Mouse (Mus musculus): ENCODE measurements around the gene Ccdc167. TPM values are rescaled to one million over a fixed set of nuclear protein-coding genes. Genes with fewer than 3 reads are reported as not detected.

The Ccdc167 gene
- polyA plus RNA-seq, 1 experiment from 2014 or later: 12.0 TPM

DNA sequence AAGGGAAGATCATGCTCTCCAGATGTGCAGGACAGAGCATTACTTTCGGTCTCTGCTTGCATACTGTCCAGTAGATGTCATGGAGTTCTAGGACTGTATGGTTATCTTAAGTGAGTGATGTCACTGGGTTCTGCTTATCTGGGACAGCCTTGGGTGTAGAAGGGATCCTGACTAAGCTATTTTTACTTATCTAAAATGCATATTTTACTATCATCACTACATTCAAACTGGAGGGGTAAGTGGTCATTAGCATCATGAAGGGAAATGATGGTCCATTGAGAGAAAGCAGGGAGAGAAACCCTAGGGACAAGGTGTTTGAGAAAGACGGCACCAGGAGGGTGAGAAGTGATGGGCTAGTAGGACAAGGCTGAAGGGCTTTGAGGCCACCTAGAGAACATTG lies 58.6 kb downstream of the Ccdc167 start:
- peaks cover 9% of the 10 kb centered on the region for H3K4me1 ChIP-seq (replicated peaks)
- H3K27me3 ChIP-seq: no peaks in the 10 kb centered on the region
- no peak overlapping the region for H3K4me2 ChIP-seq (replicated peaks)
- no peak overlapping the region for H3K9ac ChIP-seq (replicated peaks)
- no peak overlapping the region for H3K27ac ChIP-seq
- no peak overlapping the region for H3K4me3 ChIP-seq (replicated peaks)
- 87% methylated on average over 2 of the region's 2 CpGs for WGBS
- no peaks in the 10 kb centered on the region for H3K9me3 ChIP-seq
- H3K36me3 ChIP-seq: no peaks in the 10 kb centered on the region
- ATAC-seq: no peak

DNA sequence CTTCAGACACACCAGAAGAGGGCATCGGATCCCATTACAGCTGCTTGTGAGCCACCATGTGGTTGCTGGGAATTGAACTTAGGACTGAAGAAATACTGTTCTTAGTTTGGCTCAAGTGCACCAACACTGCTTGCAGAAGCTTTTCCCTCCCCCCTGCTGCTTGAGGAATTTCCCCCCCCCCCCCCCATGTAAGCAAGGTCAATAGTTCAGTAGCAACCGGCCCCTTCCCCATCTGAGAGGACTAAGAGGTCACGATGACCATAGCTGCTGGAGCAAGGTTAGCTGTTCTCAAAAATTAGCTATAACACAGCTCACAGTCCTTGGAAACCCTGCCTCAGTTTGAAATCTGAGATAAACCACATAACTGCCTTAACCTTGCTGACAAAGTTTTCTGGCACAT lies 74.6 kb downstream of the Ccdc167 start:
- Histone ChIP-seq H3K4me3 (replicated peaks) (no peak overlapping the region), H3K9me3 (no peaks in the 10 kb centered on the region), H3K27ac (no peak overlapping the region), H3K4me1 (replicated peaks) (peaks cover 3% of the 10 kb centered on the region; the same call in 1 of the 2 replicates), H3K36me3 (peaks cover 63% of the 10 kb centered on the region), H3K27me3 (no peaks in the 10 kb centered on the region), H3K4me2 (replicated peaks) (no peak overlapping the region), H3K9ac (replicated peaks) (no peak overlapping the region)
- no peak for ATAC-seq
- WGBS: 59% methylated on average over 3 of the region's 3 CpGs

DNA sequence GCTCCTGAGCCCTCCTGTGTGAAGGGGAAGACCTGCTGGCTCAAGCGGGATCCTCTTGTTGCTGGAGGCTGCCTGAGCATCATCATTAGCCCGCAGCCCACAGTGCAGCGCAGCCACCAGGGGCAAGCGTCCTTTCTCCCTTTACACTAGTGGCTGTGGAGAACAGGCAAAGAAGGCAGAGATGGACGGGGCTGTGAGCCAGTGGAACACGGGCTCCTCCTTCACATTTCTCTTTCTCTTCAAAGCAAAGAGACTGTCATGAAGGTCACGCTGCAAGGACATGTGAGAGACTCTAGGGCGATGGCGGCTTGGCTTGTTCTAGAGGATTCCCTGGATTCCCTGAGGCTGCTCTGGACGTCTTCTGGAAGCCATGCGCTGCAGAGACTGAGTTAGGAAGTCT lies 75.9 kb downstream of the Ccdc167 start:
- no peaks in the 10 kb centered on the region for H3K9me3 ChIP-seq
- ATAC-seq: no peak
- no peak overlapping the region for H3K27ac ChIP-seq
- H3K4me3 ChIP-seq (replicated peaks): no peak overlapping the region
- H3K9ac ChIP-seq (replicated peaks): no peak overlapping the region
- peaks cover 70% of the 10 kb centered on the region for H3K36me3 ChIP-seq
- WGBS: 95% methylated on average over 11 of the region's 11 CpGs
- H3K27me3 ChIP-seq: no peaks in the 10 kb centered on the region
- H3K4me2 ChIP-seq (replicated peaks): no peak overlapping the region
- H3K4me1 ChIP-seq (replicated peaks): peaks cover 3% of the 10 kb centered on the region; the same call in 1 of the 2 replicates

DNA sequence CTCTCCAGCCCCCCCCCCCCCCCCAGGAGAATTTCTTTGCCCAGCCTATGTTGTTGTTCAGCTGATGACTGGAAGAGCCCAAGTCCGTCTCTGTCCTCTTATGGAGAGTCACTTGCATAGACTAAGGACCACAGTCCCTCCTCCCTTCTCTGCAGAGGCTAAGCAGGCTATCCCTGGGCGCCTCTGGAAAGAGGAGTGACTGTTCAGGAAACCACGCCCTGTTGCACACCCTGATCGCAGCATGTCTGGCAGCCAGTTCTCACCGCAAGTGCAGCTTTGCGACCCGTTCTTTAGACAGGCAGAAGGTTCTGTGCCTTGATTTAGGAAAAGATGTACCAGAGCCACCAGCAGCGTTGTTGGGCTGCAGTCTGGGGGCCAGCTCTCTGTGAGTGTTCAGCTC lies 78.9 kb downstream of the Ccdc167 start:
- H3K9me3 ChIP-seq: no peaks in the 10 kb centered on the region
- no peak for ATAC-seq
- H3K27ac ChIP-seq: no peak overlapping the region
- peaks cover 97% of the 10 kb centered on the region for H3K36me3 ChIP-seq
- H3K4me1 ChIP-seq (replicated peaks): 0 out of 2 replicates have a peak, but pooled peaks cover 3% of the 10 kb centered on the region
- no peak overlapping the region for H3K4me2 ChIP-seq (replicated peaks)
- 91% methylated on average over 8 of the region's 8 CpGs for WGBS
- no peak overlapping the region for H3K9ac ChIP-seq (replicated peaks)
- no peak overlapping the region for H3K4me3 ChIP-seq (replicated peaks)
- no peaks in the 10 kb centered on the region for H3K27me3 ChIP-seq

DNA sequence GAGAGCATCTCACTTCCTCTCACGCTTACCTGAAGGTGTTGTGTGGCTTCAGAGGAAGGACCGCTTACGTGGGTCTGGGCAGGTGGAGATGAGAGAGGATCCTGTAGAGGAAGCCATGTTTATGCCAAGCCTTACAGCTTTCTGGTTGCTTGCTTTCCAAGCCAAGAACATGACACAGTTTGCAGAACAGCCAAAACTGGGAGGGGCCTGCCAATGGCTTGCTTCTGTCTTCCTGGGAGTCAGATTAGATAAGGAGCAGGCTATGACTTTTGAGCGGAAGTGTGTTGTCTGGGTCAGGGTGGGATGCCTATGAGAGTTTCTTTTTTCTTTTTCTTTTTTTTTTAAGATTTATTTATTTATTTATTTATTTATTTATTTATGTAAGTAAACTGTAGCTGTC lies 79.5 kb downstream of the Ccdc167 start:
- H3K27ac ChIP-seq: no peak overlapping the region
- WGBS: 97% methylated on average over 4 of the region's 4 CpGs
- no peak for ATAC-seq
- peaks cover 96% of the 10 kb centered on the region for H3K36me3 ChIP-seq
- no peaks in the 10 kb centered on the region for H3K9me3 ChIP-seq
- no peak overlapping the region for H3K4me3 ChIP-seq (replicated peaks)
- H3K9ac ChIP-seq (replicated peaks): no peak overlapping the region
- 0 out of 2 replicates have a peak, but pooled peaks cover 3% of the 10 kb centered on the region for H3K4me1 ChIP-seq (replicated peaks)
- H3K27me3 ChIP-seq: no peaks in the 10 kb centered on the region
- H3K4me2 ChIP-seq (replicated peaks): no peak overlapping the region

Other genes starting within 250 kb of the Ccdc167 start
- gene Pim1, start 226.3 kb downstream of the Ccdc167 start, polyA plus RNA-seq (2015; fragmentation: Nextera tagmentation; extraction: Ambion mirVana): 13.4 and 15.4 TPM in 2 replicates
- not detected in 2 replicates for gene Gm17657, start 167.4 kb downstream of the Ccdc167 start, polyA plus RNA-seq (2015; fragmentation: Nextera tagmentation; extraction: Ambion mirVana)
- 22.1 and 26.1 TPM in 2 replicates for gene Tbc1d22b, start 167.3 kb downstream of the Ccdc167 start, polyA plus RNA-seq (2015; fragmentation: Nextera tagmentation; extraction: Ambion mirVana)
- gene Tmem217, start 164.7 kb downstream of the Ccdc167 start, polyA plus RNA-seq (2015; fragmentation: Nextera tagmentation; extraction: Ambion mirVana): 1.1 and 2.2 TPM in 2 replicates
- gene Rnf8, start 102.3 kb downstream of the Ccdc167 start, polyA plus RNA-seq (2015; fragmentation: Nextera tagmentation; extraction: Ambion mirVana): 87.3 and 94.9 TPM in 2 replicates
- gene Gm28043, start 102.2 kb downstream of the Ccdc167 start, polyA plus RNA-seq (2015; fragmentation: Nextera tagmentation; extraction: Ambion mirVana): 3.0 and 3.1 TPM in 2 replicates
- gene Cmtr1, start 56.4 kb downstream of the Ccdc167 start, polyA plus RNA-seq (2015; fragmentation: Nextera tagmentation; extraction: Ambion mirVana): 138 and 150 TPM in 2 replicates

All from midbrain, embryonic 13.5 days (tissue).